Mouse (Mus musculus) liver, postnatal 0 days (tissue): ENCODE measurements around the gene Olfr195. TPM values are rescaled to one million over a fixed set of nuclear protein-coding genes. Genes with fewer than 3 reads are reported as not detected.
"Not testable (repeated sequence)": the region's sequence is repeated elsewhere in the genome, so short reads cannot be mapped to it uniquely, and the experiment has no call there.

Experiments used
- ATAC-seq: fragments of 200-750 bp; cut with Nextera tagmentation; 2 replicates; pipeline ENCODE4 v1.8.0; 2017; ENCODE audit warnings: mild to moderate bottlenecking, moderate library complexity
- DNase-seq: peaks from one replicate; pipeline ENCODE4 v3.0.0-alpha.2; 2016
- H3K27ac ChIP-seq: fragments of 300-500 bp; sonication (generic); 2 replicates; pipeline ENCODE4 v1.5.1; 2014; ENCODE audit warnings: antibody characterized with exemption, moderate library complexity, mild to moderate bottlenecking, low read depth
- H3K27me3 ChIP-seq: fragments of 300-500 bp; sonication (generic); 2 replicates; pipeline ENCODE4 v1.6.1; 2014; ENCODE audit warnings: low read length, control low read depth, mixed read lengths; ENCODE audit not compliant: insufficient read depth
- H3K36me3 ChIP-seq: fragments of 300-500 bp; sonication (generic); replicated peaks from 2 replicates; pipeline ENCODE4 v1.6.1; 2014; ENCODE audit warnings: mild to moderate bottlenecking, control low read depth, low read length, moderate library complexity, mixed read lengths; ENCODE audit not compliant: insufficient read depth
- H3K4me1 ChIP-seq: fragments of 300-500 bp; sonication (generic); 2 replicates; pipeline ENCODE4 v1.6.1; 2014; ENCODE audit warnings: antibody characterized with exemption, mild to moderate bottlenecking, control low read depth; ENCODE audit not compliant: insufficient read depth
- H3K4me2 ChIP-seq: fragments of 300-500 bp; sonication (generic); 2 replicates; pipeline ENCODE4 v1.6.1; 2014; ENCODE audit warnings: low read depth, mild to moderate bottlenecking, low read length, moderate library complexity, mixed read lengths
- H3K4me3 ChIP-seq: fragments of 300-500 bp; sonication (generic); 2 replicates; pipeline ENCODE4 v1.5.1; 2014; ENCODE audit warnings: low read depth, low read length
- H3K9ac ChIP-seq: fragments of 300-500 bp; sonication (generic); replicated peaks from 2 replicates; pipeline ENCODE4 v1.6.1; 2014; ENCODE audit warnings: mild to moderate bottlenecking, moderate library complexity
- H3K9me3 ChIP-seq: fragments of 300-500 bp; sonication (generic); 2 replicates; pipeline ENCODE4 v1.6.1; 2016; ENCODE audit warnings: mild to moderate bottlenecking, control low read depth, low read length, mixed read lengths
- CTCF ChIP-seq: sonication (generic); IDR thresholded peaks from 2 replicates; pipeline ENCODE4 v1.5.1; 2016; ENCODE audit warnings: antibody characterized with exemption, low read depth
- EP300 ChIP-seq: IDR thresholded peaks from 2 replicates; pipeline ENCODE4 v1.6.1; 2016; ENCODE audit warnings: antibody characterized with exemption, low read depth, mild to moderate bottlenecking
- WGBS: fragments of 180-500 bp; shearing (Covaris S2); extraction: QIAGEN DNeasy Blood & Tissue Kit; methylation state at CpG from one replicate; pipeline ENCODE4 v1.1.7; 2014; ENCODE audit not compliant: insufficient replicate concordance; 5-methylcytosine and 5-hydroxymethylcytosine counted together
- polyA plus RNA-seq: library from polyadenylated mRNA; unstranded; fragments of >200 nt; fragmentation: Nextera tagmentation; extraction: Ambion mirVana; gene quantifications from 2 replicates; pipeline ENCODE4 v1.2.1, GENCODE M21; 2015

Olfr195 gene
- not detected in 2 replicates for polyA plus RNA-seq

DNA sequence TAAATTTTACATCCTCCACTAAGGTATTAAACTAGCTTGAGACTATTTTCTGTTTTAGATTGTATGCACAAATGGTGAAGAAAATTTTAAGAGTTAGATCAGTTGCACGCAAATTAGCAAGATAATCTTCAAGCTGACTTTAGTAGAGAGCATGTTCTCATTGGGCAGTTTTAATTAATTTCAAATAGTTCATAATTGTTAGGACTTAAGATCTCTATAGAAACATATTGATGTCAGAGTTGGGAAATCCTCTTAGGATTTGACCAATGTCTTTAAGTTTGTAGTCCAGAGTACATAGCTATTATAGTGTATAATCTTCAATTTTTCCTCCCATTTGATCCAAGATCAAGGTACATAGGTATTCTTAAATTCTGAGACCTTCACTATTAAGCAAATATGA lies at the start of gene Olfr195:
Gene Olfr195, plus strand, starts transcription at position 301 of the 400 bp plus-strand sequence.
- Histone ChIP-seq H3K27ac (no peak within 1 kb of the TSS), H3K9ac (no peak within 1 kb of the TSS), H3K4me2 (no peak within 1 kb of the TSS), H3K36me3 (no peaks in the 10 kb centered on the region), H3K27me3 (no peaks in the 10 kb centered on the region), H3K4me3 (no peak within 1 kb of the TSS), H3K9me3 (no peaks in the 10 kb centered on the region), H3K4me1 (no peaks in the 10 kb centered on the region)
- 79% methylated on average over 1 of the region's 1 CpGs for WGBS
- TF ChIP-seq CTCF: no peak
- DNase-seq: no peak
- no peak for ATAC-seq

DNA sequence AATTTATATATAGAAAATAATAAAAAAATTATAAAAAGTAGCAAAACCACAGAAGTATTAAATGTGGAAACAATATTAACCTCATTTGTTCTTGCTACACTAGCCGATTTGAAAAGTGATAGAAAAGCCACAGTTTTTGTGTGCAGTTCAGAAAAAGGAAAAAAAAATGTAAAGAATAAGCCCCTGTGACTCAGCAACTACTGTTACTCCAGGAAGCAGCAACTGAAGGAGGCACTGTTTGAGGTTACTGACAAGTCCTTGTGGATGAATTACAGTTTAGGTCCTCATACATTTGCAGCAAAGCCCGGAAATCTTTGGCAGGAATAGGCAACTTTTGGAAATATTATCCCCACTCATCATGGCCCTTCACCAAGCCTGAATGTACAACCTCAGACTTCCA lies 41.5 kb upstream of the Olfr195 start:
- ATAC-seq: no peak
- no peaks in the 10 kb centered on the region for H3K9me3 ChIP-seq
- no peak overlapping the region for H3K4me2 ChIP-seq
- H3K4me3 ChIP-seq: no peak overlapping the region
- H3K27ac ChIP-seq: no peak overlapping the region
- no peaks in the 10 kb centered on the region for H3K4me1 ChIP-seq
- TF ChIP-seq CTCF: no peak
- no peak for TF ChIP-seq EP300
- WGBS: 60% methylated on average over 2 of the region's 2 CpGs
- H3K9ac ChIP-seq: no peak overlapping the region
- DNase-seq: no peak
- no peaks in the 10 kb centered on the region for H3K27me3 ChIP-seq
- no peaks in the 10 kb centered on the region for H3K36me3 ChIP-seq

DNA sequence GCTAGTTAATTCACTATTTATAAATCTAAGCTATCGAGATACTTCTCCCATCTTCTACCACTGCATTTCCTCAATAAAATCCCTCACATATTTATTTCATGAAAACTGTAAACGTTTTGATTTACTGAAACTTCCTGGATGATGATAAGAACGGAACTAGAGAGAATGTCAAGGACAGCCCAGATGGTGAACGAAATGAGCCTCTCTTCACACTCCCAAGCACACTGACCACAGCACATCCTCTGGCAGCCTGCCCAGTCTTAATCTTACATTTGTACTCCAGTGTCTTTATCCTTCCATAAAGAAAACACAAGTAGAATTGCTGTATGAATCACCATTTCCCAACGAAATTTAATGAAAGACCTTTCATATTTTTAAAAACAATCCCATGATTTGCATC lies 38.3 kb upstream of the Olfr195 start:
- ATAC-seq, H3K27ac ChIP-seq, H3K27me3 ChIP-seq, DNase-seq, H3K4me2 ChIP-seq, H3K36me3 ChIP-seq, H3K9ac ChIP-seq, H3K4me1 ChIP-seq, H3K9me3 ChIP-seq, H3K4me3 ChIP-seq: not testable (repeated sequence)
- 35% methylated on average over 5 of the region's 5 CpGs for WGBS

DNA sequence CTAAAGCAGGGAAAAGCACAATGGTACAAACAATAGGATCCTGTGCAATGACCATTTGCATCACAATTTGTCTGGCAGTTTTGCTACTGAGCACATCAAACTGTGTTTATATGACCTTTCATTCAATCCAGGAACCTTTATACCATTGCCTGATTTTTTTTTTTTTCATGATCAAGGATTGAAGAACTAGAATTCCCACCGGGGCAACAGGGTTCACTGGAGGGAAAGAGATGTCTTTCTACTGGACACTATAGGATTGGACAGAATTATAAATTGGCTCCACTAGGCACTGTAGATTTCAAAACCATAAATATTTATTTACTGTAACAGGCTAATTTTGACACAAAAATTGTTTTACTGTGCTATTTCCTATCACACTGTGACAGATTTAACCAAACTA lies 35.1 kb upstream of the Olfr195 start, which contains the start of gene Olfr193:
Gene Olfr193, minus strand, starts transcription at position 101 of the 400 bp plus-strand sequence.
- no peak for ATAC-seq
- WGBS: 75% methylated on average over 1 of the region's 1 CpGs

DNA sequence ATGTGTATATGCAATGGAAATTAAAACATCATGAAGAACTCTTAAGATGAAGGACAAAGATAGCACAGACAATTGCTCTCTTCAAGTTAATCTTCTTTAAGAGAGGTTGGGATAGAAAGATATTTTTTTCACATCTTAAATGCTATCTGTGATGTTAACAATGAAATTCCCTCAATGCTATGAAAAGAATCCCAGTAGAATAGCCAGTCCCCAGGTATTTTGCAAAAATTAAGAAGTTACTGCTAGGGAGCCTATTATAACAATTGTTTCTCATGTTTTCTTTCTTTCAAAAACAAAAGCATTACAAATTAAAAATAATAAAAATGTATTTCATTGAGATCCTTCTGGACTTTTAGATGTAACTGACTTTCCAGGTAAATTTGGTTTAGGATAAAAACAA lies 25.9 kb upstream of the Olfr195 start, which contains the start of gene Olfr194:
Gene Olfr194, minus strand, starts transcription at position 101 of the 400 bp plus-strand sequence.
- Histone ChIP-seq H3K27me3 (no peaks in the 10 kb centered on the region), H3K9me3 (no peaks in the 10 kb centered on the region), H3K4me2 (no peak within 1 kb of the TSS), H3K9ac (no peak within 1 kb of the TSS), H3K4me1 (no peaks in the 10 kb centered on the region), H3K36me3 (no peaks in the 10 kb centered on the region), H3K4me3 (no peak within 1 kb of the TSS), H3K27ac (no peak within 1 kb of the TSS)
- DNase-seq (no peak), ATAC-seq (no peak)
- TF ChIP-seq CTCF (no peak), EP300 (no peak)

More for the DNA sequence above, 35.1 kb upstream of the Olfr195 start, which contains the start of gene Olfr193:
- H3K36me3 ChIP-seq: no peaks in the 10 kb centered on the region
- no peaks in the 10 kb centered on the region for H3K9me3 ChIP-seq
- no peaks in the 10 kb centered on the region for H3K27me3 ChIP-seq
- DNase-seq: no peak
- H3K27ac ChIP-seq: no peak within 1 kb of the TSS
- no peak within 1 kb of the TSS for H3K9ac ChIP-seq
- no peak within 1 kb of the TSS for H3K4me2 ChIP-seq
- H3K4me1 ChIP-seq: no peaks in the 10 kb centered on the region
- no peak for TF ChIP-seq EP300
- no peak for TF ChIP-seq CTCF
- H3K4me3 ChIP-seq: no peak within 1 kb of the TSS

DNA sequence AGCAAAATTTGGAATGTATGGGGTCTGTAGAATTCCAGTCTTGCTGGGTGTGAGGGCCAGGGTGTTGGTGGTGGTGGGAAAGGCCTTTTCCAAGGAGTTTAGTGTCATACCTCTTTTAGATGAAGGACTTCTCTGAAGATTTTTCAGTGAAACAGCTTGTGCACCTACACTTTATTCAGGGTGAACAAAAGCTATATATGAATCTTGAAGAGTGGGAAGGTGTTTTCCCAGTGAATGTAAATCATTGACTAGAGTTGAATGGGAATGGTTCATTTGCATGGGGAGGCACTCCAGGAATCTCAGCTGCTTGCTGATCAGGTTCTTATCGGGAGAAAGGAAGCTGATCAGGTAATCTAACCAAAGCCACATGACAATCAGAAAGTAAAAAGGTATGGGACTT lies 16.1 kb upstream of the Olfr195 start:
- H3K4me1 ChIP-seq: no peaks in the 10 kb centered on the region
- DNase-seq (no peak), ATAC-seq (no peak)
- no peak overlapping the region for H3K9ac ChIP-seq
- H3K27me3 ChIP-seq: no peaks in the 10 kb centered on the region
- TF ChIP-seq EP300: no peak
- no peak for TF ChIP-seq CTCF
- peaks cover 4% of the 10 kb centered on the region; the same call in 1 of the 2 replicates for H3K9me3 ChIP-seq
- H3K27ac ChIP-seq: no peak overlapping the region
- H3K4me2 ChIP-seq: no peak overlapping the region
- 71% methylated on average over 1 of the region's 1 CpGs for WGBS
- no peak overlapping the region for H3K4me3 ChIP-seq
- H3K36me3 ChIP-seq: no peaks in the 10 kb centered on the region

DNA sequence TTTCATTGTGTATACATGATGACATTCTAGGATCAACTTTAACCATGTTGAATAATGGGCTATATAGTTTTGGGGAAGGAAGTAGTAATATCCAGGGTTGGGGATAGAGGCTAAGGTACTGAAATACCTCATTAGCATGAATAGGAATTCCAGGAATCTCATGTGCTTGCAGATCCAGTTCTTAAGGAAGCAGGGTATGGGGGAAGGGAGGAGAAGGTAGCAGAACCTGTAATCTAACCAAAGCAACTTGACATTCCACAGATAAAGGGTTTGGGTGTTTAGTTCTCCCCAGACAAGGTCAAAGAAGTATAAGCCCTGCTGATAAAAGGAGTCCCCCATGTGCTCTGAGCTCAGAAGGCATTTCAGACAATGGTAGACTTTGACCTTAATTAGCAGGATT lies 5.7 kb upstream of the Olfr195 start:
- ATAC-seq (no peak), DNase-seq (no peak)
- Histone ChIP-seq H3K27ac (no peak overlapping the region), H3K4me1 (no peaks in the 10 kb centered on the region), H3K4me2 (no peak overlapping the region), H3K36me3 (no peaks in the 10 kb centered on the region), H3K9ac (no peak overlapping the region), H3K27me3 (no peaks in the 10 kb centered on the region), H3K9me3 (no peaks in the 10 kb centered on the region), H3K4me3 (no peak overlapping the region)
- TF ChIP-seq CTCF (no peak), EP300 (no peak)
